Mouse (Mus musculus) kidney, postnatal 10 days (tissue): ENCODE measurements around the gene Scrn1.

ENCODE experiments used
- DNase-seq: peaks from one replicate; pipeline ENCODE4 v3.0.0; 2021; ENCODE audit warnings: mixed read lengths

The Scrn1 gene

DNA sequence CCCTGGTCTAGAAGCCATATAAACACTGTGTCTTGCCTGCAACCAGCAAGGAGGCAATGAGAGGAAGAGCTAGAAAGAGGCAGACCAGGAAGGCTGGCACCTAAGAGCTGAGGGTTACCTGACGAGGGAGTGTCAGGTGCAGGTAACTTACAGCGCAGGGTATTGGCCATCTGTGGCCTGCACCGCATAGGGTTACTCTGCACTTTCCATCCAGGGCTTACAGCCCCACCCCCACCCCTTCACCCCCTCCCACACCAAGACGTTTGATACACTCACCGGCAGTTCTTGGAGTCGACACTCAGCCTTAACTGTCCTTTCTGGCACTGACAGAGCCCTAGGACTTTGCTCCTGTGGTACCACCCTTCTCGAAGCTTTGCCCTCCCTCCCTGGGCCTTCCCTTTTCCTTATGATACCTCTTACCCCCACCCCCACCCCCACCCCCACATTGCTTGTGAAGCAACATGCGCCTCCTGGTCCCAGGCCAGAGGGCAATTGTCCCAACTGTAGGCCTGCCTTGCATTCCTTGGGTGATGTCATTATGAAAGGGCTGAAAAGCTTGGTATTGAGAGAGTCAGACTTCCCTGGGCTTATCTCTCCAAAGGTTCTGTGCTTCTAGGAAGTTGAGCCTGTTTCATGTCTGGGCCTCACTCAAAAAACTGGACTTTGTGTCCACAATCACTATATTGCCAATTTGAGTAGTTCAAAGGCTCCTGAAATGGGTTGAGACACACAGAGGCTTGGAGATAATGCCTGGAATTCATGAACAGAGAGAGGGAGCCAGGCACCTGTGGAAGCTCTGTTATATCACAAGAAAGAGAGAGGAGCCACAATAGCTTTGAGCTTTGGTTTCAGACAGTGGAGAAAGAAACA is 93.2 kb downstream of the Scrn1 start:
- peak; percentile 19 for DNase-seq

- DNase-seq = no peak
Measured at GRCm38 (mm10) chr6:54471866-54472265, 94.4 kb downstream of the Scrn1 start.

DNA sequence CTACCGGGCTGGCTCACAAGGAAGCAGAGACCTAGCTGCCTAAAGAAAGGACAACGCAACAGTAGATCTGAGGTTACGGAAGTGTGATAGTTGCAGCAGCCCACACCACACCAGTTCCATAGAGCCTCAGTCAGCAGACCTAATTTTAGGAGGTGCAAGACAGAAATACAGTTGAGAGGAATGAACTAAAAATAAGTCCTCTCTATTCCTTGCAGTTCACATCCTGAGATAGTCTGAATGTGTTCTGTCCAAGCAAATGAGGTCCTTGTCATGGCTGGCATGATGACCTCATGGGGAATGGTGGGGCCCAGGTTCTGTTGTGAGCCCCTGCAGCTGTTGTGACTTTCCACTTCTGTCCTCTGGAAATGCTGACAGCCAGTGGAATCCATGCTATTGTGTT is 98.9 kb downstream of the Scrn1 start:
- no peak for DNase-seq

DNA sequence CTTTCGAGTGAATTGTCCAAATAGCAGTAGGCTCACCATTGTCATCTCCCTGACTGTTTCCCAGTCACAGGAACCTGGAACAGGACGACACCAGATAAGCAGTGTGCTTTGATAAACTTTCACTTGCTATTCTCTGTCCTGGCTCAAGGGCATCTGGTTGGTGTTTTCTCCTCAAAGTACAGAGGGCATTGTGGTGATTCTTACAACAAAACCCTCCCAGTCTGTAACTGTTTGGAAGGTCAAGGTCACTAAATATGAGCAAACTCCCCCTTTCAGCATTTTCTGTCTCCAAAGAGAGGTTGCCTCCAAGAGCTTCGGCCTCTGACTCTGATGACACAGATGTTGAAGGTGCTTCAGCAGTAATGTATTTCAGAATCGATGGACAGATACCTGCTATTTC is 101.4 kb downstream of the Scrn1 start:
- no peak for DNase-seq

GRCm38 (mm10) chr6:54463701-54464458 is 102.4 kb downstream of the Scrn1 start:
- no peak for DNase-seq

DNA sequence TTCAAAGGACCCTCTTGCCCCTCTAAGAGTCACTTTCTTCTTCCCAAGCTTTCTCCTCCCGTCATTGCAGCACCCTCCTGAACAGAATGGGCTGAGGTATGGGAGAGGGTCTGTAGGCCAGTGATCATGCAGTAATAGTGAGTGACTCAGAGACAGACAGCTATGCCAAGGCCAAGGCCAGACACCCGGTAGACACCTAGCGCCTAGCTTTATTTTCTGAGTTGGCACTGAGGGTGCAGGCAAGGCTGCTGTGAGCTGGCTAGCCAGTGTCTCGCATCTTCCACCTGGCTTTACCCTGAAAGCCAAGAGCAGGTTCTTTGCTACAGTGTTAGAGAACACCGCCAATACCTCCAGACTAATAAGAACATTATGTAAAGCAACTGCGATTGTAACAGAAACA is 103.5 kb downstream of the Scrn1 start:
- DNase-seq = no peak

GRCm38 (mm10) chr6:54460915-54461671 is 105.2 kb downstream of the Scrn1 start:
- DNase-seq = peak; percentile 55

DNA sequence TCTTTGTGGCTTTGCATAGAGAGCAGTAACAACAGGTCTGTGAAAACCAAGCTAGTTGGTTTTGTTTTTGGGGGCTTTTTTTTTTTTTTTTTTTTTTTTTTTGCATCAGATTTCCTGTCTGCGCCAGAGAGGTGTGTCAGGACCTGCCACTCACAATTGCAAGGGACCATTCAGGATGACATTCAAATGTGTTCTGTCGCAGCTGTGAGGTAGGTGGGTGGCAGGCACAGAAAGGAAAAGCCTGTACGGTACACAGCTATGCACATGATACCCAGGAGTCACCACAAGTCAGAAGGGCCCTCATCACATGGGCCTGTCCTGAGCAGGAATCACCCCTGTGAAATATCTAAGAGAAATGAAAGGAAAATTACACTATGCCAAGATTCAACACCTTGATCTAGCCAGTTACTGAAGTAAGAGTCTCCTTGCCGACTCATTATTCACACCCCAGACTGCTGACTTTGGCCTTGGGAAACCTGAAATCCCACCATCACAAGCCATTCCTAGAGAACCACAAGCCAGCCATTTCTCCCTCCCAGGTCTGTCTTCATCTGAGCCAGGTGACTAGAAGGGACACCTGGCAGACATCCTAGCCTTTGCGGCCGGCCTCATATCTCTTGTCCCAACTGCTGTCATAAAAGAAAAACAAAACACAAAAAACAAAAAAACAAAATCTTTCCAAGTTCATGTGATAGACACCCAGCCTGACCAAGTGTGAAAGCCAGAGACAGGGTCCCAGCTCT is 105.9 kb downstream of the Scrn1 start:
- no peak for DNase-seq

DNA sequence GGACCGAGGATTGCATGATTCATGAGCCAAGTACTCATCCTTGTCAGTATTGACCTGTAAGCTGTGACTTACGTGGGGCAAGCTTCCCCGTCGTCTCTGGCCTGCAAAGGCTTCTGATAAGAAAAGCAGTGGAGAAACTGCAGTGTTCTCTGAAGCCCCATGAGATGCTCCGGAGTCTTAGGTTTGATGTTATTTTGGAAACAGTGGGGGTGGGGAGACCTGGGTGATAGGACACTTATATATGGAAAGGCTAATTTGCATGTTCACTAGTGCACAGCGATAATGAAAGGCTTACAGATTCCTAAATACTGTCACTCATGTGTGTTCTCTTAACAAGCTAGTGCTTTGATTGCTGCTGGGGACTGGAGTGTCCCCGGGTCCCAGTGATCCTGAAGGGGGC is 106.6 kb downstream of the Scrn1 start:
- DNase-seq = no peak
